Mouse (Mus musculus): ENCODE results near the gene Edem1. TPM values are rescaled to one million over a fixed set of nuclear protein-coding genes. Genes with fewer than 3 reads are reported as not detected.
A peak's percentile ranks its signal among the peaks of the same experiment; 100 is the strongest.

Gene Edem1
- 10 to 100 TPM; 16.9 to 18.6 TPM for total RNA-seq (2021)

DNA sequence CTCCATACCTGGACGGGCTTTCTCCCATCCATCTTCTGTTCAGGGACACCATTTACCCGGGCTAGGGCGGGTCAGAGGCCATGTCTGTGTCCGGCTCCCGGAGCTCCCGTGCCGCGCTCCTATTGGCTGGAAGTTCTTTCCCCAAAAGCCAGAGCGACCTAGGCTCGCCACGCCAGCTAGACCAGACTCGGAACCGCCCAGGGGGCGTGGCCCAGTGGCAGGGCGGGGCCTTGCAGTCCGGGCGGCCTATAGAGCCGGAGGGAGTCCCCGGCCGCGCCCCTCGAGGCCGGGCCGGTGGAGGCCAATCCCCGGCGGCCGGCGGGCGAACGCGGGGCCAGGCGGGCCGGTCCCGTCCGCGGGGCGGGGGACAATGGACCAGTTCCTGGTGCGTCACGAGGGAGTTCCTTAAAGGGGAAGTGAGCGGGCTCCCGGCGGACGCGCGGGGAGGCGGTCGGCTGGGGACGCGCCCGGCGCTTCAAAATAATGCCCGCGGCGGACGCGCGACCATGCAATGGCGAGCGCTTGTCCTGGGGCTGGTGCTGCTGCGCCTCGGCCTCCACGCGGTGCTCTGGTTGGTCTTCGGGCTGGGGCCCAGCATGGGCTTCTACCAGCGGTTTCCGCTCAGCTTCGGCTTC, at the start of gene Edem1:
TSS of gene Edem1 (plus strand) at position 408 of the 635 bp plus-strand sequence.
- peak; percentile 94 for DNase-seq

DNA sequence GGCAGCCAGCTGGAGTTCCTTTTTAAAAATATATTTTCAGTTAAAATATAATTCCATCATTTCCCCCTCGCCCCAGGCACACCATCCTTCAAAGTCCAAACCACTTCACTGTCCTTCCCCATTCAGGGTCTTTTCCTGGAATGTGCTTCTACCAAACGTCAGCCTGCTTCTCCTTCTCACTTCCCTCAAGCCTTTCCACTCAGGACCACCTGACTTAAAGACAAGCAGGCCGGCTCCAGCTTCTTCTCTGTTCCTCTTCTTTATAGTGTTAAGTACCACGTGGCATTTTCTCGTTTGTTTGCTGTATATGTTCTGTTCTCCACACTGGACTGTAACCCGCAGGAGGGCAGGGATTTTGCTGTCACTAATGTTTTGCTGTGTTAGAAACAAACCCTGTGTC, 46.6 kb upstream of the Edem1 start:
- DNase-seq = no peak

DNA sequence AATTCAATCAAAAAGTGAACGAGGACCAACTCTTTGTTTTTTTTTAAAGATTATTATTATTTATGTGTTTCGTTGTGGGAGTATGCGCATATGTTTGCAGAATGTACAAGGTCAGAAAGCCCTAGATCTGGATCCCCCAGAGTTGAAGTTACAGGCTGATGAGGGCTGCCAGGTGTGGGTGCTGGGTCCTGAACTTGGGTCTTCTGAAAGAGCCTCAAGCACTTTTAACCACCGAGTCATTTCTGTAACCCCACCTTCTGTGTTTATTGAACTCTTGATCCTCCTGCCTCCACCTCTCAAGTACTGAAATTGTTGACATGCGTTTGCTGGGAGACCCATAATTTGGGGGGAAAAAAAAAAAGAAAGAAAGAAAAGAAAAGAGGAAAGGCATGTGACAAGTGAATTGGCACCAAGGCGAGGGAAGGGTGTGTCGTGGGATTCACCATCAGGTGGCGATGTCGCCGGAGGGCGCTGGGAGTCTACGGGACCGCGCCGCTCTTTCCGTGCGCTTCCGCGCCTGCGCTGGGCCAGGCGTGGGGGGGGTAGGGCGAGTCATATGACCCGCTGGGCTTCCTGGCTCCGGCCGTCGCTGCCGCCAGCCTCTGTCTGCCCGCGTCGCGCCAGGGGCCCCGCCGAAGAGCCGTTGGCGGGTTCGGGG, 45.8 kb upstream of the Edem1 start, which contains the start of gene Arl8b:
TSS of gene Arl8b (plus strand) at position 574 of the 658 bp plus-strand sequence.
- peak; percentile 94 to 96 for DNase-seq

DNA sequence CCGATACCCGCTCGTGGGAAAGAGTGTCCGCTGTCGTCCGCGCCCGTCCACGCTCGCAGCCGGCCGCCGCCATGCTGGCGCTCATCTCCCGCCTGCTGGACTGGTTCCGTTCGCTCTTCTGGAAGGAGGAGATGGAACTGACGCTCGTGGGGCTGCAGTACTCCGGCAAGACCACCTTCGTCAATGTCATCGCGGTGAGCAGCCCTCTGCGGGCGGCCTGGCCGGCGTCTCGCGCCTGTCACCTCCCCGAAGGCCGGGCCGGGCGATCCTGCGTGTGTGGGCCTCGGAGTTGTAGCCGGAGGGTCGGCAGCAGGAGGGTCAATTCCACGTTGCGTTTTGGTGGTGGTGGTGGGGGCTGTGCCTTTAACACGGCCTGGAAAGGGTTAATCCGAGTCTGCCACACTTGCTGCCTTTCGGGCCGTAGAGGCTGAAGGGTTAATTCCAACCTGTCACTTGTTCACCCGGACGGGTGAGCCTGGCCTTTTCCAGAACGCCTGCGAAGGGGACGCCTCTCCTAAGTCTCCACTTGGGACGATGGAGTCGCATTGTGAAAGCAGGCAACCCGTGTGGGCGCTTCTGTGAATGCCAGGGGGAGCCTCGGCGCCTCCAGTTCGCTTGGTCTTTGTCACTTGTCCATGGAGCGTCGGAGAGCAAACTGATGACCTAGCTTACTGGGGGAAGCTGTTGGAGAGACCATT, 45.1 kb upstream of the Edem1 start:
- DNase-seq = peak; percentile 33 to 51

DNA sequence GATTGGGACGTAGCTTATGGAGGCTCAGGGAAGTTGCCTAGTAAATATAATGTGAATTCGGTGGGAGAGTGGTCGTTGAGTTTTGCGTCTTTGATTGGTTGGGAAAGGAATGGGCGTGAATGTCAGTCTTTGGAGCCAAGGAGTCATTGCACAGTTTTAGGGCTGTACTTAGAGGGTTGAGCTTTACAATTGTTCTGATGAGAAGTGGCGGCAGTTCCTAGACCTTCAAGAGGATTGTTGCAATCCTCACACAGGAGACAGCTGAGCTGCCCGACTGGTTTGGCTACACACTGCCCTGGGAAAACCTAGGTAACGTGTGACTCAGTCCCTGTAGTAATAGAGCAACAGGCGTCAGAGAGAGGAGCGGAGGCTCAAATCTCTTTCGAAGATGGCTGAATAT, 44.4 kb upstream of the Edem1 start:
- no peak for DNase-seq

DNA sequence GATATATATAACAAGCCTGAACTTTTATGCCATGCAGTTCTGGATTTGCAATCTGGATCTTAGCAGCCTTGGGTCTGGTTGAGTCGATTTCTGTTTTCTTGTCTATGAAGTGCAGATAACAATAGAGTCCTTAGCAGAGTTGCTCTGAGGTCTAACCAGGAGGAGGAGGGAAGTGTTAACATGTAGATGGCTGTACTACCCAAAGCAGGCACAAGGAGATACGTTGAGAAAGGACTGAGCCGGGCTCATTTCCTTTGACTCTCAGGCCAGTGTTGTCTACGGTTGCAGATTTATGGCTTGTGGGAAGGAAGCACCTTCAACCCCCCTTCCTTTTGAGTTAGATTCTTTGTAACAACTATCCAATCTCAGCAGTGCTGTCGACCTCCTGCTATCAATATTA, 43.6 kb upstream of the Edem1 start:
- DNase-seq = no peak

DNA sequence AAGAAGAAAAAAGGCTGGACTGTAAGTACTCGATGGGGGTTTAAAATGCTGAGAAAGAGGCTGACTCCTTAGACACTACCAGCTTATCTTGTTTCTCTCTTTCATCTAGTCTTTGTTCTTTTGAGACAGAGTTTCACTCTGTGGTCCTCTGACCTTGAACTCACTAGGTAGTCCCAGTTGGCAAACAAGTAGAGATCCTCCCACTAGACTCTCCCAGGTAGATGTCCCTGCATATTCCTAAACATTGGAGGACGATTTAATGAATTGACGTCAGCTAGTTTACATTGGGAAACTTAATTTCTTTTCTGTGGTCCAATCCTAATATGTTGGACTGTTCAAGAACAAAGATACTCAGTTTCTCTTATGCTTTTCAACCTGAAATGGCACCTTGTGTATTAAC, 42.9 kb upstream of the Edem1 start:
- no peak for DNase-seq

DNA sequence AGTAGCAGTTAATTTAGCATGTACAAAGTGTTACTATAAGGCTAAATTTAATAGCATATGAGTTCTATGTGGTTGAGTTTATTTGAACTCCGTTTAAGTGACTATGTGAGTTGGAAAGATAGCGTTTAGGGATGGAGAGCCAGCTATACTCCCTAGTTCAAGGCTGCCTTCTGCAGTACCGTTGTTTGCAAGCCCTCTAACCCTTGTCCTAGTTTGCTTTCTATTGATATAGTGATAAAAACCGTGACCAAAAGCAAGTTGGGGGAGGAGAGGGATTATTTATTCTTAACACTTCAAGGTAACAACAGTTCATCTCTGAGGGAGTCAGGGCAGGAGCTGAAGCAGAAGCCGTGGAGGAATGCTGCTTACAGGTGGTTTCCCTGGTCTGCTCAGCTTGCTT, 36.9 kb upstream of the Edem1 start:
- DNase-seq = no peak

DNA sequence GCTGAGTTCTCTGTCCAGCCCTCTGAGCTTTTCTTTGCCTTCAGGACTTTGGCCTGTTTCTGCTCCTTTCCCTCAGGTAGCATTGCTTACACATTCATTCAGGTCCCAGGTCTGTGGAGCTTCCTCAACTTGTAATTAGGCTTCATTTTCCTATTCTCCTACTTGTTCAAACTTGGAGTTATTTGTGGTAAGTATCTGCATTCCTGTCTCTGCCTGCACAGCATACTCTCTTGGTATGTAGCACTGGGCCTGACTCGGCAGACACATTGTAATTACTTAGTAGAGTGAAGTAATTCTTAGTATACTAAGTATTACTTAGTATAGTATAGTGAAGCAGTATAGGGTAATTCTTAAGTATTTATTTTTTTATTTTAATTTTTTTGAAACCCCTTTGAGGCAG, 32.5 kb upstream of the Edem1 start:
- DNase-seq = no peak

DNA sequence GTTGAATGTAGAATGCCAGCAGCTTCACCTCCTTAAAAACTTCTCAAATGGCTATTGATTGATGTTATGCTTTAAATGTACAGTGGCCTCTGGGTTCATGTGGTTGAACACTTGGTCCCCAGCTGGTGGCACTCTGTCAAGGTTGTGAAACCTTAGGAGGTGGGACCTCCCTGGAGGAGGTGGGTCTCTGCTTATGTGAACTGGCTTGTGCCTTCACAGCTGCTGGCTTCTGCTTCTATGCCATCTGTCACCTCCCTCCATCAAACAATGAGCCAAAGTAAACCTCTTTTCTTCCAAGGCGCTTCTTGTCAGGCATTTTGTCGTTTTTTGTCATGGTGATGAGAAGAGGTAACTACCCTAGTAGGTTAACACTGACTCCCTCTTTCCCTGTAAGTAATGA, 31.7 kb upstream of the Edem1 start:
- DNase-seq = no peak

DNA sequence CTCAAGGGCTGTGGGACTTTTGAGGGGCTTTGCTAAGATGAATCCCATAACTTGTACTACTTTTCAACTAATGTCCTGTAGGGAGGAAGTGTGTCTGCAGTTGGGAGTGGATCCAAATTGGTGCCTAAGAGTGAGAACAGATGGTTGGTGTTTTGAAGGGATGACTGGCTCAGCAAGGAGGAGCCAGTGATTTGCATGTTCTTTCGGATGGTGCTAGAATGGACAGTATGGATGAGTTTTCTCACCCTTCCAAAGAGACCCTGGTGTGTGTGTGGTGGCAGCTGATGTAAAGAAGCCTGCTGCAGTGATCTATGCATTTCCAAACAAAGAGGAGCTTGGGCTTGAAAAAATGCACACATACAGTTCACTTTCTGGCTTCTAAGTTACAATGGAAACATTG, 23.2 kb upstream of the Edem1 start:
- DNase-seq = no peak

DNA sequence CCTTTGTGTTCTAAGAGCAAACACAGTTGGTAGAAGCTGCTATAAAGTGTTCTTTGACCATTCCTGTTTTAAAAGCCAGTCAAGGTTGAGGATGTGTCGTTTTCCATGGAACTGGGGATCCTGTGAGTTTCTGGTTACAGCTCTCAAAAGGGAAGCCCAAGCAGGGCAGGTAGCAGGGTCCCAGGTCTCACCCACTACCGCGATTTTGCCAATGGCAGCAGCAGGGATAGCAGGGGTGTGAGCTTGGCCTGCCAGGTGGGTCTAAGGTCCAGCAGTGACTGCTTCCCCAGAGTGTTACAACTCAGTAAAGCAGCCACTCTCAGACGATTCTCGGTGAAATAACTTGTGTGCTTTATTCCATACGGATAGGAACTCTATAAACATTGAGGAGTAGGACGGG, 22.6 kb upstream of the Edem1 start:
- no peak for DNase-seq

DNA sequence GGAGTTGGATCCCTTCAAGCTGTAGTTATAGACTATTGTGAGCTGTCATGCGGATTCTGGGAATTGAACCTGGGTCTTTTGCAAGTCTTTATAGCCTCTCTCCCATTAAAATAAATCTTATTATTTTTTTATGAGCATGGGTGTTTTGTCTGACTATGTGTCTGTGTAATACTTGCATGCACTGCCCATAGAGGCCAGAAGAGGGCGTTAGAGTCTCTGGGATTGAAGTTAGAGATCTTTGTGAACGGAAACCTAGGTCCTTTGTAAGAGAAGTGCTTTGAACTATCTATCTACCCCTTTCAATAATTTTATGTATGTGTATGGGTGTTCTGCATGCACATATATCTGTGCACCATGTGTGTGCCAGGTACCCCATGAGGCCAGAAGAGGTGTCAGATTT, 21.0 kb upstream of the Edem1 start:
- no peak for DNase-seq

DNA sequence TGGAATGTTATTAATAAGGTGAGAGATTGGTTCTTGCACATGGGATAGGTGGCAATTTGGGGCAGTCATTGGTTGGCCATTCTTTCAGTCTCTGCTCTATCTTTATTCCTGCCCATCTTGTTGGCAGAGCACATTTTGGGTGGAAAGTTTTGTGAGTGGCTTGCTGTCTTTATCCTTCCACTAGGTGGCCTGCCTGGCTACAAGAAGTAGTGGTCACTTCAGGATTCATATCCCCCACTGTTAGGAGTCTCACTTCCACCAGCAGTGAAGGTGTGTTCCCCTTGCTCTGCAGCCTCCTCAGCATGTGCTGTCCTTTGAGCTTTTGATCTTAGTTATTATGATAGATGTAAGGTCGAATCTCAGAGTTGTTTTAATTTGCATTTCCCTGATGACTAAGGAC, 19.7 kb upstream of the Edem1 start:
- no peak for DNase-seq

DNA sequence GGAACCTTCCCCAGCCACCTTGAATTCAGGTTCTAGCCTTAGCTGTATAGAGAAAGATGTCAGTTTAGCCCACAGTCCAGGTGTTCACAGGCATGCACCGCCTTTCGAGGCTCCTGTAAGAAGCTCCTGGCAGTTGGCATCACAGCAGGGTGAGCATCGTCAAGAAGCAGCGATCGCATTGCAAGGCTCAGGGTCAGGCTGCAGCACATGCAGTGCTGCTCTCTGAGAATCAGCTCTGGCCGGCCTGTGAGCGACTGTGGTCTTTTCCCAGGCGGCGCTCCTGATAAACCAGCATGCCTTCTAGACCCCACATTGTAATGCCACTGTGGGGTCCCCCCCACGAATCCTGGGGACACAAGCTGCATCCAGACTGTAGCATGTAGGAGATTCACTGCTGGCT, 18.2 kb upstream of the Edem1 start:
- DNase-seq = no peak

DNA sequence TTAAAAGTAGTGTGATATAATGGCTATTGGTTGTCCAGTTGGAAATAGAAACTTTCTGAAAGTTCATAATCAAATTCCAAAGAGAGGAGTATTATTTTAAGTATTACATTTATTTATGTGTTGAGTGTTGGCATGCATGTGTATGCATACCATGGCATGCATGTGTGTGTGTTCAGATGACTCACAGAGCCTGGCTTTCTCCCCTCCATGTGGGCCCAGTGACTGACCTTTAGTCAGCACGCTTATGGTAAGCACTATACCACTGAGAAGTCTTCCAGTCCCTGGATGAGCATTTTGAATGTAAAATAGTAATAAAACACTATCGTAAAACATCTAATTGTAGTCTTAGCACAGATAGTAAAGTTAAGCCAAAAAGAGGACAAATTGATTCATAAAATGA, 16.3 kb upstream of the Edem1 start:
- no peak for DNase-seq

DNA sequence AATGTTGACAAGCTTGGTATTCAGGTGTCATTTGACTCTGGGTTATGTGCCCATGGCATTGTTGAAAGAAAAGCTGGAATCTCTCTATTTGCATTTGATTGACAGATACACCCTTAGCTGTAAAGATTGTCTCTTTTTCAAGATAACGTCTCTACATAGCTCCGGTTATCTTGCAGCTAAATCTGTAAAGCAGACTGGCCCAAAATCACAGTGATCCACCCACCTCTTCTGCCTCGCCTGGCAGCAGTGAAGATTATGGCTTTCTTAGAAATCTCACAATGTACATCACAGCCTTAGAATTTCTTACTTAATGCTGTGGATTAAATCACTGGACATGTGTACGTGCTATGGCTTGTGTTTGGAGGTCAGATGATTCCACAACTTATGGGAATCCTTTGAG, 10.9 kb upstream of the Edem1 start:
- DNase-seq = no peak

DNA sequence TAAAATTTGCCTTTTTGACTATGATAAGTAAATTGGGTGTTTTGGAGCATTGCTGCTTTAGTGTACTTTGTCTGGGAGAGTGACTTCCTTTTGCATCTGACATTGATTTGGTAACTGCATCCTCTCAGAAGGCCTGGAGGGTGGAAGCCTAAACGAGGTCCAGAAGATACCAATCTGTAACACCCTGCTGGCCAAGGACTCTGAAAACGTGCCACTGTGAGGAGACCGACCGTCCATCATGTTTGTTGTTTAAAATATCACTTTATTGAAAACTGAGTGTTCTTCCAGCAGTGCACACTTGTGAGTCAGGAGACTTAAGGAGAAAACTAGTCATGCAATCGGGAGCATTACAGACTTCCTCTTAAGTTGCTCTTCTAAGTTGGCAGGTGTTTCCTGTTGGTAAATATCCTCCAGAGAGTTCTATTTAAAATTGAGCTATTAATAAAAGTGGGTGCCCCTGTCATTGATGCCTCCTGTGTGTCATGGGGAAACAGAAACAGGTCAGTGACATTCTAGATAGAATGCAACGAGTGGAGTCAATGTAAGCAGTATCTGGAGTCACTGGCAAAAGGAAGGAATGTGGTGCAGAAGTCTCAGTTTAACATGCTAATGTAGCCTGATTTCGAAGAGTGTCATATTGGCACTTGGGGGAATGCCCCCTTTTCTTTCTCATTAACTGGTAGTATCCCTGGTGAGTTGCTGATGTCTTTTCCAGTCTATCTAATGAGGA, 3.5 kb upstream of the Edem1 start:
- no peak for DNase-seq

DNA sequence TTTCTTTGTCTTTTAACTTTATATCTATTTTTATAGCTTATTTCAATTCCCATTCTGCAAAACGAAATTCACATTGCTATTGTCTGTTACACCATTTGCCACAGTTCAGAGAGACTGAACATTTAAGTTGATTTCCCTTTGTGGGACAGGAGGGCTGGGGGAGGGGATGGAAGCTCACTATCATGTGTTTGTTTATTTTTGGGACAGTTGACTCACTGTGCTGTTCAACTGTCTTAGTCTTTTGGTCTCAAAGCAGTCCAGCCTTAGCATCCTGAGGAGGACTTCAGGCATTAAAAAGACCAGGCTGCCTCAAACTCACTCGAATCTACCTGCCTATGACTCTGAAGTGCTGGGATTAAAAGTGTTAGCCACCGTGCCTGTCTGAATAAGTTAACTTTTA, 2.4 kb upstream of the Edem1 start:
- no peak for DNase-seq

DNA sequence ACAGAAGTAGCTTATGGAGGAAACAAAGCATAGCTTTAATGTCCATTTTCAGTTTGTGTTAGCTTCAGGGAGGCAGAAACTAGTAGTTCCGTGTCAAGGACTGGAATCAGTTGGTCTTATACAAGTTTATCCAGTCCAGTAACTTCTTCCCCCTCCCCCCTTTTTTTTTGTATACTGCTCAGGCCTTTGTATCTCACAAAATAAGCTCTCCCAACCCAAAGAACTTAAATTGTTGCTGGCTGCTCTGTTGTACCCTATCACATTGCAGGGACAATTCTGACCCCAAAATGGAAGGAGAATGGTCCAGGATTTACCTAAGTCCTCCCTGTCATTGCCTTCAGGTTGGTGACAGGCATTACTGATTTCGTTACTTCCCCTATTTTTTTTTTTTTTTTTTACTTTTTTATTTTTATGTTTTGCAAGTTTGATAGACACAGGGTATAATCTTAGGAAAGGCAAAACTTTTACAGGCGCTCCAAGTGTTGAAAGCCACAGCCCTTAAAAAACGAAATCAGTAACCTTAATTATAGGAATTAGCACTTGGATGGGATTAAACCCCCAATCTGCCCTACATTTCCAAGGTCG, 1.0 kb upstream of the Edem1 start:
- no peak for DNase-seq

DNA sequence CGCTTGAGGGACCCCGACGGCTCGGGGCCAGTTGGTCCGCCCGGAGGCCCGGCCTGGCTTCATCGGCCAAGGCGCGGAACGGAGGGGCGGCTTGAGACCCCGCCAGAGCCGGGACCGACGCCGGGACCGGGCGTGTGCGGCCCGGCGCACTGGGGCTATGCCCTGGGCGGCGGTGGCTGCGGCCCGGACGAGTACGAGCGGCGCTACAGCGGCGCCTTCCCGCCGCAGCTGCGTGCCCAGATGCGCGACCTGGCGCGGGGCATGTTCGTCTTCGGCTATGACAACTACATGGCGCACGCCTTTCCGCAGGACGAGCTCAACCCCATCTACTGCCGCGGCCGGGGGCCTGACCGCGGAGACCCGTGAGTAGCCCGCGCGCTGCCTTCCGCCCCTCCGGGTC, 431 bp downstream of the Edem1 start:
- peak in 1 of 2 experiments; percentile 31 for DNase-seq

DNA sequence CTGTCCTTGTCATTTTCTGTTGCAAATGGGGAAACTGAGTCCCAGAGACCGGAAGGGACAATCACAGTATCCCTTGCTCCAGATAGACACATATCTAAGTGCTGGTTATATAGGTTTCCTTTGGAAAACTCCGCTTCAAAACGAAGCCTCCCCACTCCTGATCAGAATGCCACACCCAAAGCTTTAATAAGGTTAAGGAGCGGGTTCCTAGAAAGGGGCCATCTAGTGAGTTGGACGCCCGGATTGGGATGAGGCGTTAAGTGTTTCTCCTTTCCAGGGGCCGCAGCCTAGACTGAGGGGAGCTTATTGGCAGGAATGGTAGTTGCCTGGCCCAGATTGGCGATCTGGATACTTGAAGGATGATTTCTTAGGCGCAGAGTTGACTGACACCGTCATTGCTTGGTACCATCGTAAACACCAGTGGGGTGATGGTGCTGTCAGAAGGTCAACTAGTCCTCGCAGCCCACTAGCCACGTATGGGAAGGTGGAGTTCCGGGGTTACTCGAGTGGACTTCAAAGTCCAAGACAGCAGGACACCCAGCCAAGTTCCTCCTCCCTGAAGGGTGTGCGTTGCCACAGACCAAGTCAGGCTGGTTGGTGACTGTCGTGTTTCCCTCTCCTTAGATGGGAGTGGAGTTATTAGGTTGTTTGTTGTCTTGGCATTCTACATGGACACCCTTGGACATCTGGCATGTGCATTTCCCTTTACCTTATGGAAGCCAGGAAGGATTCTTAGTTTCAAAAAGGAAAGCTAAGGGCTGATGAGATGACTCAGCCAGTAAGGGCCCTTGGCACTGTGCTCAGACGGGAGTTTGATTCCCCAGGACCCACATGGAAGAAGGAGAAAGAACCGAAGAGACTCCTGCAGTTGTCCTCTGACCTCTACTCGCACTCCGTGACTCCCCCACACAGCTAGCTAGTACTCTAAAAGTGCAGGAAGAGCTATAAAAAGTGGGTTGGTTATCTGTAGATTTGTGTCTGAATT, 1.2 kb downstream of the Edem1 start:
- DNase-seq = no peak

Data from layer of hippocampus, postnatal 36 days (tissue).